In genomic region chr7:112696777-112697161, GRCm38 (mm10) we compare ENCODE assay signal across 11 mouse cellular contexts. TPM values are rescaled to one million over a fixed set of nuclear protein-coding genes. Genes with fewer than 3 reads are reported as not detected.
DNase-seq lines count a peak whose midpoint lies in the region; ATAC-seq and TF ChIP-seq lines count a peak whose summit lies in the region.
"Had no signal": no experiment of that assay in that cellular context is flagged by ENCODE, and none has a peak within 500 bp of the region (broad histone marks: within the 10 kb centered on the region; RNA-seq: fewer than 3 reads in every experiment).

No protein-coding gene starts in this region.

- peaks cover 14% of the 10 kb centered on the region; the same call in 1 of the 2 replicates for H3K36me3 ChIP-seq in heart, adult 2 months (ENCODE audit: control insufficient read depth, insufficient read depth, low read length)
- H3K36me3 ChIP-seq in lung, postnatal 0 days (ENCODE audit: insufficient read depth, low read length) = no peaks in the 10 kb centered on the region
- no peaks in the 10 kb centered on the region for H3K36me3 ChIP-seq in hindbrain, embryonic 14.5 days (replicated peaks; ENCODE audit: control insufficient read depth, insufficient read depth)
- H3K36me3 ChIP-seq in small intestine, adult 2 months (ENCODE audit: control insufficient read depth, insufficient read depth, low read length) = no peaks in the 10 kb centered on the region

- H3K4me2 ChIP-seq in lung, postnatal 0 days (replicated peaks; ENCODE audit: low read depth, low read length) = no peak overlapping the region
- H3K4me2 ChIP-seq in hindbrain, embryonic 14.5 days (replicated peaks) = no peak overlapping the region

- H3K9me3 ChIP-seq in lung, postnatal 0 days (ENCODE audit: low read length) = no peaks in the 10 kb centered on the region
- no peaks in the 10 kb centered on the region for H3K9me3 ChIP-seq in hindbrain, embryonic 14.5 days (ENCODE audit: control insufficient read depth, low read length)

- TF ChIP-seq POLR2A in heart, adult 2 months (IDR thresholded peaks at IDR 0.05; ENCODE audit: insufficient read depth, low read depth, low read length) = no peak
- TF ChIP-seq POLR2A in small intestine, adult 2 months (IDR thresholded peaks at IDR 0.05; ENCODE audit: low read depth, low read length) = no peak

- H3K27me3 ChIP-seq in heart, adult 2 months (ENCODE audit: control insufficient read depth, insufficient read depth, low read length) = no peaks in the 10 kb centered on the region
- no peaks in the 10 kb centered on the region for H3K27me3 ChIP-seq in lung, postnatal 0 days (replicated peaks; ENCODE audit: insufficient read depth, low read length)
- H3K27me3 ChIP-seq in hindbrain, embryonic 14.5 days (ENCODE audit: control insufficient read depth, insufficient read depth, low read length) = no peaks in the 10 kb centered on the region
- no peaks in the 10 kb centered on the region for H3K27me3 ChIP-seq in small intestine, adult 2 months (ENCODE audit: control insufficient read depth, insufficient read depth, low read length)

- intact Hi-C loops in heart, adult 2 months (cut with DNase I) = loop anchor here (2.0 to 5.0 kb wide), 3 partner anchors 16 to 156 kb away; no protein-coding TSS in a partner anchor

- H3K79me2 ChIP-seq in heart, adult 2 months (replicated peaks; ENCODE audit: control insufficient read depth, insufficient read depth, low read length) = peaks cover 4% of the 10 kb centered on the region

- WGBS in heart, adult 2 months = 9% methylated on average over 4 of the region's 4 CpGs
- 19% methylated on average over 4 of the region's 4 CpGs for whole genome bisulfite sequencing in lung, postnatal 0 days
- WGBS in hindbrain, embryonic 14.5 days = 46% methylated on average over 4 of the region's 4 CpGs
- WGBS in small intestine, adult 2 months = 59% methylated on average over 4 of the region's 4 CpGs

- H3K4me1 ChIP-seq in heart, adult 2 months (ENCODE audit: control insufficient read depth, insufficient read depth, low read length) = peaks cover 18% of the 10 kb centered on the region
- H3K4me1 ChIP-seq in lung, postnatal 0 days (ENCODE audit: insufficient read depth, low read depth, low read length) = peaks cover 24% of the 10 kb centered on the region; the same call in 1 of the 2 replicates
- peaks cover 42% of the 10 kb centered on the region for H3K4me1 ChIP-seq in hindbrain, embryonic 14.5 days (replicated peaks; ENCODE audit: control insufficient read depth, insufficient read depth, low read length)
- H3K4me1 ChIP-seq in small intestine, adult 2 months (ENCODE audit: control insufficient read depth, insufficient read depth, insufficient read length, low read length) = peaks cover 22% of the 10 kb centered on the region

- H3K9ac ChIP-seq in heart, adult 2 months (ENCODE audit: low read depth, low read length) = no peak overlapping the region
- H3K9ac ChIP-seq in lung, postnatal 0 days (replicated peaks; ENCODE audit: low read depth) = no peak overlapping the region
- no peak overlapping the region for H3K9ac ChIP-seq in hindbrain, embryonic 14.5 days

- H3K27ac ChIP-seq in heart, adult 2 months = peak overlapping the region; percentile 85
- H3K27ac ChIP-seq in lung, postnatal 0 days (ENCODE audit: low read length) = 0 out of 2 replicates have a peak overlapping the region, but pooled peaks have one; percentile 52
- peak overlapping the region; percentile 60; the same call in 1 of the 2 replicates for H3K27ac ChIP-seq in hindbrain, embryonic 14.5 days
- H3K27ac ChIP-seq in small intestine, adult 2 months (ENCODE audit: insufficient read depth, low read depth, low read length) = 0 out of 2 replicates have a peak overlapping the region, but pooled peaks have one; percentile 56

- no peak for TF ChIP-seq CTCF in heart, adult 2 months (IDR thresholded peaks at IDR 0.05)
- TF ChIP-seq CTCF in lung, postnatal 0 days (IDR thresholded peaks at IDR 0.05) = no peak
- TF ChIP-seq CTCF in small intestine, adult 2 months (IDR thresholded peaks at IDR 0.05; ENCODE audit: extremely low read depth, insufficient read length, insufficient replicate concordance, low read depth, low read length) = no peak

- no peak for TF ChIP-seq EP300 in heart, adult 2 months (IDR thresholded peaks at IDR 0.05; ENCODE audit: insufficient read depth, low read depth, low read length)
- TF ChIP-seq EP300 in lung, postnatal 0 days (IDR thresholded peaks at IDR 0.05) = no peak

- DNase-seq in heart, adult 2 months = no peak
- DNase-seq in heart, adult 9 months (ENCODE audit: low spot score in 2 of 2) = no peak
- DNase-seq in lung, postnatal 0 days (ENCODE audit: low spot score) = no peak
- DNase-seq in lung, postnatal 25 days (ENCODE audit: low spot score) = no peak
- no peak for DNase-seq in hindbrain, embryonic 14.5 days (ENCODE audit: low spot score)
- no peak for DNase-seq in ovary, adult 18-20 months (ENCODE audit: low spot score)
- no peak for DNase-seq in cerebellum, adult 9-10 months
- DNase-seq: layer of hippocampus, postnatal 36 days; right cerebral cortex, postnatal 25 days had no signal

- H3K4me3 ChIP-seq in heart, adult 2 months = no peak overlapping the region
- no peak overlapping the region for H3K4me3 ChIP-seq in lung, postnatal 0 days (ENCODE audit: low read depth, low read length)
- no peak overlapping the region for H3K4me3 ChIP-seq in hindbrain, embryonic 14.5 days (replicated peaks; ENCODE audit: low read length)
- no peak overlapping the region for H3K4me3 ChIP-seq in small intestine, adult 2 months (ENCODE audit: low read depth, low read length)

- ATAC-seq in lung, postnatal 0 days = no peak
- ATAC-seq in hindbrain, embryonic 14.5 days (ENCODE audit: low FRiP score) = no peak

RNA-seq across cellular contexts. Expression of gene Tead1, which starts 17.7 kb away (rescaled TPM):
- 100 to 1,000 TPM; 169 to 195 TPM for total RNA-seq in heart, adult 2 months (2021)
- polyA plus RNA-seq in heart, adult 2 months (2012; rRNA removed) = 39.5 and 67.4 TPM in 2 replicates
- polyA plus RNA-seq in lung, postnatal 0 days (2015; fragmentation: Nextera tagmentation; extraction: Ambion mirVana) = 23.0 and 28.8 TPM in 2 replicates
- polyA plus RNA-seq in hindbrain, embryonic 14.5 days (2014; fragmentation: Nextera tagmentation; extraction: Ambion mirVana) = 6.5 and 16.0 TPM in 2 replicates
- polyA plus RNA-seq in small intestine, adult 2 months (2012; rRNA removed) = 3.7 and 4.0 TPM in 2 replicates
- total RNA-seq: megakaryocyte-erythroid progenitor cell, adult 5-6 weeks had no signal
